Mouse (Mus musculus): ENCODE measurements around the gene Zgrf1.

Gene Zgrf1
- long read RNA-seq, experiment 1, result 0 reads
- long read RNA-seq, experiment 2, result 0 reads

- intact Hi-C loops (cut with DNase I), result loop anchor here (5.0 kb wide), 1 partner anchor 231 kb away; no protein-coding TSS in a partner anchor
Measured at GRCm38 (mm10) chr3:127552973-127553719, at the start of gene Zgrf1, which contains the start of gene Larp7. TSS of gene Zgrf1 (plus strand) at chr3:127553489. TSS of gene Larp7 (minus strand) at chr3:127553349.

- intact Hi-C loops (cut with DNase I), result no loop called here
Measured at GRCm38 (mm10) chr3:127507878-127508783, 45.2 kb upstream of the Zgrf1 start.

- intact Hi-C loops (cut with DNase I), result no loop called here
Measured at GRCm38 (mm10) chr3:127511786-127512746, 41.2 kb upstream of the Zgrf1 start.

- intact Hi-C loops (cut with DNase I), result no loop called here
Measured at GRCm38 (mm10) chr3:127512794-127513335, 40.4 kb upstream of the Zgrf1 start.

- intact Hi-C loops (cut with DNase I), result no loop called here
Measured at GRCm38 (mm10) chr3:127513699-127514098, 39.6 kb upstream of the Zgrf1 start.

- intact Hi-C loops (cut with DNase I), result no loop called here
Measured at GRCm38 (mm10) chr3:127515251-127515650, 38.0 kb upstream of the Zgrf1 start.

GRCm38 (mm10) chr3:127520300-127520699, 33.0 kb upstream of the Zgrf1 start:
- intact Hi-C loops (cut with DNase I), result no loop called here

- intact Hi-C loops (cut with DNase I), result no loop called here
Measured at GRCm38 (mm10) chr3:127521156-127521555, 32.1 kb upstream of the Zgrf1 start.

- intact Hi-C loops (cut with DNase I), result no loop called here
Measured at GRCm38 (mm10) chr3:127525188-127525819, 28.0 kb upstream of the Zgrf1 start.

- intact Hi-C loops (cut with DNase I), result no loop called here
Measured at GRCm38 (mm10) chr3:127527465-127528034, 25.7 kb upstream of the Zgrf1 start.

GRCm38 (mm10) chr3:127529210-127529609, 24.1 kb upstream of the Zgrf1 start:
- intact Hi-C loops (cut with DNase I), result no loop called here

- intact Hi-C loops (cut with DNase I), result no loop called here
Measured at GRCm38 (mm10) chr3:127529824-127530223, 23.5 kb upstream of the Zgrf1 start.

GRCm38 (mm10) chr3:127530293-127530692, 23.0 kb upstream of the Zgrf1 start:
- intact Hi-C loops (cut with DNase I), result no loop called here

GRCm38 (mm10) chr3:127539193-127539592, 14.1 kb upstream of the Zgrf1 start:
- intact Hi-C loops (cut with DNase I), result no loop called here

- intact Hi-C loops (cut with DNase I), result loop anchor here (5.0 kb wide), 1 partner anchor 47 kb away; the partner anchor contains the start of gene Ank2
Measured at GRCm38 (mm10) chr3:127543976-127544375, 9.3 kb upstream of the Zgrf1 start.

- intact Hi-C loops (cut with DNase I), result loop anchor here (5.0 kb wide), 1 partner anchor 47 kb away; the partner anchor contains the start of gene Ank2
Measured at GRCm38 (mm10) chr3:127544610-127545121, 8.6 kb upstream of the Zgrf1 start.

- intact Hi-C loops (cut with DNase I), result loop anchor here (2.0 kb wide), 1 partner anchor 97 kb away; no protein-coding TSS in a partner anchor
Measured at GRCm38 (mm10) chr3:127547882-127548281, 5.4 kb upstream of the Zgrf1 start.

- intact Hi-C loops (cut with DNase I), result loop anchor here (5.0 kb wide), 1 partner anchor 230 kb away; no protein-coding TSS in a partner anchor
Measured at GRCm38 (mm10) chr3:127552434-127552972, 786 bp upstream of the Zgrf1 start.

GRCm38 (mm10) chr3:127553720-127554043, 393 bp downstream of the Zgrf1 start:
- intact Hi-C loops (cut with DNase I), result loop anchor here (5.0 kb wide), 1 partner anchor 231 kb away; no protein-coding TSS in a partner anchor
